Mouse (Mus musculus): Measurements from ENCODE around the gene Erbb3. TPM values are rescaled to one million over a fixed set of nuclear protein-coding genes. Genes with fewer than 3 reads are reported as not detected.
A peak's percentile ranks its signal among the peaks of the same experiment; 100 is the strongest.

The Erbb3 gene
- polyA plus RNA-seq, 1 experiment from 2014 or later = 29.6 TPM

GRCm38 (mm10) chr10:128579731-128580130 is 9.7 kb downstream of the Erbb3 start:
- Histone ChIP-seq H3K9me3 (ENCODE audit: control insufficient read depth, low read length) (no peaks in the 10 kb centered on the region), H3K4me1 (ENCODE audit: control insufficient read depth, insufficient read depth, low read length) (peaks cover 24% of the 10 kb centered on the region), H3K27me3 (replicated peaks; ENCODE audit: control insufficient read depth, insufficient read depth, low read length) (no peaks in the 10 kb centered on the region), H3K27ac (ENCODE audit: low read length) (peak overlapping the region; percentile 73), H3K4me3 (ENCODE audit: low read length) (no peak overlapping the region), H3K4me2 (ENCODE audit: low read depth, low read length) (no peak overlapping the region), H3K36me3 (ENCODE audit: control insufficient read depth, insufficient read depth, low read length) (peaks cover 18% of the 10 kb centered on the region; the same call in 1 of the 2 replicates), H3K9ac (ENCODE audit: low read depth, low read length) (no peak overlapping the region)
- 77% methylated on average over 4 of the region's 4 CpGs for WGBS
- ATAC-seq = peak; percentile 3

GRCm38 (mm10) chr10:128579298-128579697 is 10.2 kb downstream of the Erbb3 start:
- Histone ChIP-seq H3K36me3 (ENCODE audit: control insufficient read depth, insufficient read depth, low read length) (peaks cover 18% of the 10 kb centered on the region; the same call in 1 of the 2 replicates), H3K9me3 (ENCODE audit: control insufficient read depth, low read length) (no peaks in the 10 kb centered on the region), H3K9ac (ENCODE audit: low read depth, low read length) (no peak overlapping the region), H3K4me1 (ENCODE audit: control insufficient read depth, insufficient read depth, low read length) (peaks cover 22% of the 10 kb centered on the region), H3K27ac (ENCODE audit: low read length) (peak overlapping the region; percentile 73), H3K27me3 (replicated peaks; ENCODE audit: control insufficient read depth, insufficient read depth, low read length) (no peaks in the 10 kb centered on the region), H3K4me2 (ENCODE audit: low read depth, low read length) (no peak overlapping the region), H3K4me3 (ENCODE audit: low read length) (no peak overlapping the region)
- 65% methylated on average over 3 of the region's 3 CpGs for WGBS
- peak; percentile 92 for ATAC-seq

GRCm38 (mm10) chr10:128578330-128578729 is 11.1 kb downstream of the Erbb3 start:
- H3K4me1 ChIP-seq (ENCODE audit: control insufficient read depth, insufficient read depth, low read length) = peaks cover 13% of the 10 kb centered on the region; the same call in 1 of the 2 replicates
- WGBS = 69% methylated on average over 11 of the region's 11 CpGs
- H3K36me3 ChIP-seq (ENCODE audit: control insufficient read depth, insufficient read depth, low read length) = peaks cover 18% of the 10 kb centered on the region; the same call in 1 of the 2 replicates
- H3K4me2 ChIP-seq (ENCODE audit: low read depth, low read length) = no peak overlapping the region
- no peak for ATAC-seq
- no peak overlapping the region for H3K4me3 ChIP-seq (ENCODE audit: low read length)
- H3K9me3 ChIP-seq (ENCODE audit: control insufficient read depth, low read length) = no peaks in the 10 kb centered on the region
- no peak overlapping the region for H3K27ac ChIP-seq (ENCODE audit: low read length)
- H3K9ac ChIP-seq (ENCODE audit: low read depth, low read length) = no peak overlapping the region
- no peaks in the 10 kb centered on the region for H3K27me3 ChIP-seq (replicated peaks; ENCODE audit: control insufficient read depth, insufficient read depth, low read length)

- H3K27ac ChIP-seq (ENCODE audit: low read length) = no peak overlapping the region
- peaks cover 10% of the 10 kb centered on the region; the same call in 1 of the 2 replicates for H3K4me1 ChIP-seq (ENCODE audit: control insufficient read depth, insufficient read depth, low read length)
- no peak overlapping the region for H3K9ac ChIP-seq (ENCODE audit: low read depth, low read length)
- no peaks in the 10 kb centered on the region for H3K27me3 ChIP-seq (replicated peaks; ENCODE audit: control insufficient read depth, insufficient read depth, low read length)
- H3K4me3 ChIP-seq (ENCODE audit: low read length) = no peak overlapping the region
- H3K36me3 ChIP-seq (ENCODE audit: control insufficient read depth, insufficient read depth, low read length) = peaks cover 15% of the 10 kb centered on the region; the same call in 1 of the 2 replicates
- H3K4me2 ChIP-seq (ENCODE audit: low read depth, low read length) = no peak overlapping the region
- ATAC-seq = no peak
- H3K9me3 ChIP-seq (ENCODE audit: control insufficient read depth, low read length) = no peaks in the 10 kb centered on the region
- WGBS = 89% methylated on average over 2 of the region's 2 CpGs
Measured at GRCm38 (mm10) chr10:128575063-128575462, 14.4 kb downstream of the Erbb3 start.

- Histone ChIP-seq H3K4me1 (ENCODE audit: control insufficient read depth, insufficient read depth, low read length) (peaks cover 3% of the 10 kb centered on the region; the same call in 1 of the 2 replicates), H3K9ac (ENCODE audit: low read depth, low read length) (peak within 1 kb of the TSS; percentile 98)
- WGBS = under 1% methylated on average over 58 of the region's 58 CpGs
Measured at GRCm38 (mm10) chr10:128565788-128566531, 23.5 kb downstream of the Erbb3 start, which contains the start of gene Pa2g4. Pa2g4 (minus strand) TSS chr10:128565987.

GRCm38 (mm10) chr10:128565206-128565787 is 24.2 kb downstream of the Erbb3 start:
- Histone ChIP-seq H3K27ac (ENCODE audit: low read length) (peak overlapping the region; percentile 91), H3K9ac (ENCODE audit: low read depth, low read length) (peak overlapping the region; percentile 98), H3K36me3 (ENCODE audit: control insufficient read depth, insufficient read depth, low read length) (peaks cover 6% of the 10 kb centered on the region; the same call in 1 of the 2 replicates), H3K4me1 (ENCODE audit: control insufficient read depth, insufficient read depth, low read length) (peaks cover 3% of the 10 kb centered on the region; the same call in 1 of the 2 replicates), H3K27me3 (replicated peaks; ENCODE audit: control insufficient read depth, insufficient read depth, low read length) (no peaks in the 10 kb centered on the region), H3K4me3 (ENCODE audit: low read length) (peak overlapping the region; percentile 96), H3K4me2 (ENCODE audit: low read depth, low read length) (peak overlapping the region; percentile 67), H3K9me3 (ENCODE audit: control insufficient read depth, low read length) (no peaks in the 10 kb centered on the region)
- ATAC-seq = peak; percentile 36
- 0% methylated on average over 45 of the region's 46 CpGs for WGBS

More at GRCm38 (mm10) chr10:128565788-128566531, 23.5 kb downstream of the Erbb3 start, which contains the start of gene Pa2g4:
- Histone ChIP-seq H3K4me3 (ENCODE audit: low read length) (peak within 1 kb of the TSS; percentile 96), H3K27ac (ENCODE audit: low read length) (peak within 1 kb of the TSS; percentile 91), H3K4me2 (ENCODE audit: low read depth, low read length) (peak within 1 kb of the TSS; percentile 67), H3K36me3 (ENCODE audit: control insufficient read depth, insufficient read depth, low read length) (0 out of 2 replicates have a peak, but pooled peaks cover 5% of the 10 kb centered on the region), H3K9me3 (ENCODE audit: control insufficient read depth, low read length) (no peaks in the 10 kb centered on the region), H3K27me3 (replicated peaks; ENCODE audit: control insufficient read depth, insufficient read depth, low read length) (no peaks in the 10 kb centered on the region)
- ATAC-seq = peak; percentile 99

GRCm38 (mm10) chr10:128563544-128563943 is 25.9 kb downstream of the Erbb3 start:
- Histone ChIP-seq H3K9me3 (ENCODE audit: control insufficient read depth, low read length) (no peaks in the 10 kb centered on the region), H3K4me2 (ENCODE audit: low read depth, low read length) (no peak overlapping the region), H3K27ac (ENCODE audit: low read length) (no peak overlapping the region), H3K4me3 (ENCODE audit: low read length) (no peak overlapping the region), H3K4me1 (ENCODE audit: control insufficient read depth, insufficient read depth, low read length) (peaks cover 3% of the 10 kb centered on the region; the same call in 1 of the 2 replicates), H3K9ac (ENCODE audit: low read depth, low read length) (no peak overlapping the region; the same call in 1 of the 2 replicates), H3K27me3 (replicated peaks; ENCODE audit: control insufficient read depth, insufficient read depth, low read length) (no peaks in the 10 kb centered on the region), H3K36me3 (ENCODE audit: control insufficient read depth, insufficient read depth, low read length) (peaks cover 17% of the 10 kb centered on the region; the same call in 1 of the 2 replicates)
- ATAC-seq = no peak
- 83% methylated on average over 6 of the region's 6 CpGs for WGBS

- no peak for ATAC-seq
- Histone ChIP-seq H3K36me3 (ENCODE audit: control insufficient read depth, insufficient read depth, low read length) (peaks cover 27% of the 10 kb centered on the region), H3K4me3 (ENCODE audit: low read length) (no peak overlapping the region), H3K4me2 (ENCODE audit: low read depth, low read length) (no peak overlapping the region), H3K9ac (ENCODE audit: low read depth, low read length) (no peak overlapping the region), H3K27me3 (replicated peaks; ENCODE audit: control insufficient read depth, insufficient read depth, low read length) (no peaks in the 10 kb centered on the region), H3K9me3 (ENCODE audit: control insufficient read depth, low read length) (no peaks in the 10 kb centered on the region), H3K27ac (ENCODE audit: low read length) (no peak overlapping the region), H3K4me1 (ENCODE audit: control insufficient read depth, insufficient read depth, low read length) (no peaks in the 10 kb centered on the region)
- 88% methylated on average over 6 of the region's 6 CpGs for WGBS
Measured at GRCm38 (mm10) chr10:128556963-128557362, 32.5 kb downstream of the Erbb3 start.

GRCm38 (mm10) chr10:128556286-128556685 is 33.2 kb downstream of the Erbb3 start:
- H3K27me3 ChIP-seq (replicated peaks; ENCODE audit: control insufficient read depth, insufficient read depth, low read length) = no peaks in the 10 kb centered on the region
- no peak overlapping the region for H3K9ac ChIP-seq (ENCODE audit: low read depth, low read length)
- H3K4me1 ChIP-seq (ENCODE audit: control insufficient read depth, insufficient read depth, low read length) = no peaks in the 10 kb centered on the region
- no peak for ATAC-seq
- no peak overlapping the region for H3K4me2 ChIP-seq (ENCODE audit: low read depth, low read length)
- no peaks in the 10 kb centered on the region for H3K9me3 ChIP-seq (ENCODE audit: control insufficient read depth, low read length)
- H3K4me3 ChIP-seq (ENCODE audit: low read length) = no peak overlapping the region
- H3K27ac ChIP-seq (ENCODE audit: low read length) = no peak overlapping the region
- H3K36me3 ChIP-seq (ENCODE audit: control insufficient read depth, insufficient read depth, low read length) = peaks cover 23% of the 10 kb centered on the region

Data from intestine, embryonic 16.5 days (tissue).